Mouse (Mus musculus) intestine, embryonic 14.5 days (tissue): ENCODE results near the gene Neurl1a. TPM values are rescaled to one million over a fixed set of nuclear protein-coding genes. Genes with fewer than 3 reads are reported as not detected.

ENCODE experiments used
- ATAC-seq: fragments of 200-750 bp; cut with Nextera tagmentation; replicated peaks from 2 replicates; pipeline ENCODE4 v1.8.0; 2017; ENCODE audit warnings: low read depth, moderate number of reproducible peaks, moderate TSS enrichment, moderate library complexity; ENCODE audit not compliant: low FRiP score, low TSS enrichment
- DNase-seq: peaks from one replicate; pipeline ENCODE4 v3.0.0-alpha.2; 2018; ENCODE audit warnings: low spot score
- H3K27ac ChIP-seq: fragments of 300-500 bp; sonication (generic); 2 replicates; pipeline ENCODE4 v1.5.1; 2014; ENCODE audit warnings: low read depth, mild to moderate bottlenecking, control low read depth
- H3K27me3 ChIP-seq: fragments of 300-500 bp; sonication (generic); replicated peaks from 2 replicates; pipeline ENCODE4 v1.6.1; 2014; ENCODE audit warnings: low read length, control low read depth; ENCODE audit not compliant: control insufficient read depth, insufficient read depth
- H3K36me3 ChIP-seq: fragments of 300-500 bp; sonication (generic); 2 replicates; pipeline ENCODE4 v1.6.1; 2014; ENCODE audit warnings: low read length, control low read depth; ENCODE audit not compliant: control insufficient read depth, insufficient read depth
- H3K4me1 ChIP-seq: fragments of 300-500 bp; sonication (generic); replicated peaks from 2 replicates; pipeline ENCODE4 v1.6.1; 2014; ENCODE audit warnings: low read length, control low read depth, mixed read lengths; ENCODE audit not compliant: control insufficient read depth, insufficient read depth
- H3K4me2 ChIP-seq: fragments of 300-500 bp; sonication (generic); 2 replicates; pipeline ENCODE4 v1.6.1; 2014; ENCODE audit warnings: low read length
- H3K4me3 ChIP-seq: fragments of 300-500 bp; sonication (generic); 2 replicates; pipeline ENCODE4 v1.5.1; 2014; ENCODE audit warnings: low read depth, low read length, control low read depth, mixed read lengths
- H3K9ac ChIP-seq: fragments of 300-500 bp; sonication (generic); 2 replicates; pipeline ENCODE4 v1.6.1; 2014; ENCODE audit warnings: mild to moderate bottlenecking, low read length
- H3K9me3 ChIP-seq: fragments of 300-500 bp; sonication (generic); 2 replicates; pipeline ENCODE4 v1.6.1; 2016; ENCODE audit warnings: low read length, control low read depth; ENCODE audit not compliant: control insufficient read depth
- WGBS: fragments of 180-500 bp; shearing (Covaris S2); extraction: QIAGEN DNeasy Blood & Tissue Kit; methylation state at CpG from one replicate; pipeline ENCODE4 v1.1.7; 2014; 5-methylcytosine and 5-hydroxymethylcytosine counted together
- polyA plus RNA-seq: library from polyadenylated mRNA; unstranded; fragments of >200 nt; fragmentation: Nextera tagmentation; extraction: Ambion mirVana; gene quantifications from 2 replicates; pipeline ENCODE4 v1.2.1, GENCODE M21; 2014

Neurl1a gene
- polyA plus RNA-seq, 1 experiment from 2014 or later, result 9.1 TPM

- 88% methylated on average over 8 of the region's 8 CpGs for WGBS
- H3K27ac ChIP-seq, result no peak overlapping the region
- ATAC-seq (no peak), DNase-seq (no peak)
- H3K4me2 ChIP-seq, result no peak overlapping the region
- H3K9me3 ChIP-seq, result no peaks in the 10 kb centered on the region
- no peak overlapping the region for H3K9ac ChIP-seq
- peaks cover 5% of the 10 kb centered on the region; the same call in 1 of the 2 replicates for H3K4me1 ChIP-seq
- H3K27me3 ChIP-seq, result no peaks in the 10 kb centered on the region
- H3K36me3 ChIP-seq, result no peaks in the 10 kb centered on the region
- H3K4me3 ChIP-seq, result no peak overlapping the region
Measured at GRCm38 (mm10) chr19:47222154-47222840, 43.7 kb downstream of the Neurl1a start.

DNA sequence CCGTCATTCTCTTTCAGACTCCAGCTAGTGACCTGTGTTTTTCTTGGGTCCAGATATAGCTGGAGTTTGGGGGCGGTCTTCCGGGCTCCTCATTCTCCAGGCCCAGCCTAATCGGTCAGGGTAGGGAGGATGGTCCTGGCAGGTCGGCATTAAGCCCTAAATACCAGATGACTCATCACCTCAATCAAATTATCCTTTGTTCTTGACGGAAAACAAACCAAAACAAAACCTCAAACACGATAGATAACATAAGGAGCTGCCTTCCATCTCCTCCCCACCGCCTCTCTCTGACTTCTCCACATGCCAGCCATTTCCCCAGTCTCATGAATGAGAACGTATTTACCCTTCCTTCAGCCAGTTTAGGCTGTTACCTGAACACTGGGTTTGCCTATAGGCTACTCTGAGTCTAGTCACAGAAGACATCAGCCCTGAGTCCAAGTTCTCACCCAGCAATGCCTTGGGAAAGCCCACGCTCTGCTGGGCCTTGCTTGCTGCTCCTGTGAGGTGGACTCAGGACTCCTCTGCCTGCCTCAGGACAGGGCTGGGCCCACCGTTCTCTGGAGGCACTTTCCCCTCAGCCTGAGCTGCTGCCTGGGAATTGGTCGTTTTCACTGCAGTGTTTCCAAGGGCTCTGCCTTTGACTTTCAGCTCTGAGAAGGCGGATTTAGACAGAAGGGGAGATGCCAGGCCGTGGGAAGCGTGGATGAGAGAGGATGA, 44.4 kb downstream of the Neurl1a start:
- Histone ChIP-seq H3K9me3 (no peaks in the 10 kb centered on the region), H3K4me1 (0 out of 2 replicates have a peak, but pooled peaks cover 5% of the 10 kb centered on the region), H3K27ac (no peak overlapping the region), H3K27me3 (no peaks in the 10 kb centered on the region), H3K4me3 (no peak overlapping the region), H3K9ac (no peak overlapping the region), H3K4me2 (no peak overlapping the region), H3K36me3 (no peaks in the 10 kb centered on the region)
- DNase-seq (no peak), ATAC-seq (no peak)
- 48% methylated on average over 15 of the region's 15 CpGs for WGBS

- Histone ChIP-seq H3K27me3 (no peaks in the 10 kb centered on the region), H3K4me1 (peaks cover 16% of the 10 kb centered on the region), H3K9me3 (no peaks in the 10 kb centered on the region), H3K4me3 (no peak overlapping the region), H3K27ac (no peak overlapping the region), H3K9ac (no peak overlapping the region), H3K4me2 (no peak overlapping the region), H3K36me3 (no peaks in the 10 kb centered on the region)
- no peak for ATAC-seq
- DNase-seq, result no peak
- WGBS, result 80% methylated on average over 4 of the region's 4 CpGs
Measured at GRCm38 (mm10) chr19:47224743-47225142, 46.1 kb downstream of the Neurl1a start.

DNA sequence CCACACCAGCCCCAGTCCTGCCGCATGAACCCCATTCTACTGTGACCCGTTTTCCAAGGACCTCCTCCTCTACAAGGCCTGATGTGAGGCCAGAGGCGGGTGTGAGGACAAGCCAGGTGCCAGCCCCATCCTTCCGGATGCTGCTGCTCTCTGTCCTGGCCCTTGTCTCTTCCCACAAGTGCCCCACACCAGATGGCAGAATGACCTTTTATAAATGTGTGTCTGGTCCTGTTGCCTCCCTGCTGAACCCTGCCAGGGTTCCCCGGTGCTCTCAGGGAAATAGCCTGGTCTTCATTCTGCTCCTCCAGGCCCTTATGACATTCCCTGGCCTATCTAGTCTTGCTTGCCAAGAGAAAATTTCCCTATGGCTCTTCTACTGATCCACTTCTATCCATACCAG, 47.2 kb downstream of the Neurl1a start:
- Histone ChIP-seq H3K9me3 (no peaks in the 10 kb centered on the region), H3K4me1 (peaks cover 17% of the 10 kb centered on the region), H3K4me3 (no peak overlapping the region), H3K27me3 (no peaks in the 10 kb centered on the region), H3K4me2 (no peak overlapping the region), H3K36me3 (no peaks in the 10 kb centered on the region), H3K27ac (no peak overlapping the region), H3K9ac (no peak overlapping the region)
- ATAC-seq (no peak), DNase-seq (no peak)
- WGBS, result 85% methylated on average over 5 of the region's 5 CpGs

DNA sequence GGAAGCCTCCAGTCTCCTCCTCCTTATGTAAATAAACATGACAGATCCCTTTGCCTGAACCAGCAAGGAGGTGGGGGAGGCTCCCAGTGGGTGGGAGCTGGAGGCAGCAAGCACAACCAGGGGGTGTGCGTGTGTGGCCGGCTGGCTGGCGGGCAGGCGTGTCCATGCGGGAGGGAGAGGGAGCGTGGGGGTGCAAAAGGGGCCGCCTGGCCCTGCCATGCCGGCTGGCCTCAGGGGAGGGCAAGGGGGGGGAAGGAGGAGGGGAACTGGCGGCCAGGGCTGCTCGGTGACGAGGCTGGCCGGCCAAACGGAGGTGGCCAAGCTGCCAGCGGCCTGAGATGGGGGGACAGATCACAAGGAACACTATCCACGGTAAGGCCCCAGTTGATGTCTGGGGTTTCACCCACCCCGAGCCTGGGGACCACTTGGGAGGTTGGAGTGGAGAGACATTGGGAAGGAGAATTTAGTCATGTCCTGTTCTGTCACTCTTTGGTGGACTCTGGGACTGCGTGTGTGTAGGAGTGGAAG, 50.2 kb downstream of the Neurl1a start:
- H3K27me3 ChIP-seq, result no peaks in the 10 kb centered on the region
- H3K9ac ChIP-seq, result peak overlapping the region; percentile 21; the same call in 1 of the 2 replicates

GRCm38 (mm10) chr19:47229461-47229860, 50.8 kb downstream of the Neurl1a start:
- 66% methylated on average over 5 of the region's 5 CpGs for WGBS
- Histone ChIP-seq H3K4me3 (peak overlapping the region; percentile 23), H3K36me3 (no peaks in the 10 kb centered on the region), H3K9ac (peak overlapping the region; percentile 21; the same call in 1 of the 2 replicates), H3K27me3 (no peaks in the 10 kb centered on the region), H3K4me2 (peak overlapping the region; percentile 46), H3K4me1 (peaks cover 17% of the 10 kb centered on the region), H3K27ac (no peak overlapping the region), H3K9me3 (no peaks in the 10 kb centered on the region)
- DNase-seq (no peak), ATAC-seq (no peak)

More for the DNA sequence above, 50.2 kb downstream of the Neurl1a start:
- Histone ChIP-seq H3K4me1 (peaks cover 17% of the 10 kb centered on the region), H3K36me3 (no peaks in the 10 kb centered on the region), H3K4me3 (peak overlapping the region; percentile 23), H3K27ac (peak overlapping the region; percentile 24), H3K4me2 (peak overlapping the region; percentile 46), H3K9me3 (no peaks in the 10 kb centered on the region)
- DNase-seq (peak; percentile 65), ATAC-seq (peak; percentile 76)
- 3% methylated on average over 17 of the region's 17 CpGs for WGBS

DNA sequence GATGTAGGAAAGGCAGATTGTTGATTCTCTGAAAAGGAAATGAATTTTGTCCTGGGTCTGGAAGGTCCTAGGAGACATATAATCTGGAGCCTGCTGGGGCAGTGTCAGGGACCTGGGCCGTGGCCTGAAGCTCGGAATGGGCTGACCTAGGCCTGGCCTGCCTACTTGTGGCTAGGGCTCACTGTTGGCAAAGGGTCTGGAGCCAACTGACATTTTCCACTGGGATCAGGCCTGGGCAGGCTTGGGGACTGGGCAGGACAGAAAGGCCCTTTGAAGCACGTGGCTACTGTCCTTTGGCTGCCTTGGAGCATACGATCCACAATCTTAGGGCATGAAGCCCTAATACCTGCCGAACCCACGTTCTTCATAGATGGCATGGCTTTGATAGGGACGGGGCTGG, 51.5 kb downstream of the Neurl1a start:
- 83% methylated on average over 7 of the region's 7 CpGs for WGBS
- no peak for ATAC-seq
- Histone ChIP-seq H3K36me3 (no peaks in the 10 kb centered on the region), H3K4me3 (no peak overlapping the region), H3K4me2 (no peak overlapping the region), H3K27me3 (no peaks in the 10 kb centered on the region), H3K4me1 (peaks cover 17% of the 10 kb centered on the region), H3K27ac (no peak overlapping the region), H3K9me3 (no peaks in the 10 kb centered on the region), H3K9ac (no peak overlapping the region)
- DNase-seq, result no peak

- DNase-seq, result no peak
- Histone ChIP-seq H3K4me1 (peaks cover 17% of the 10 kb centered on the region), H3K4me3 (no peak overlapping the region), H3K27ac (no peak overlapping the region), H3K27me3 (no peaks in the 10 kb centered on the region), H3K36me3 (no peaks in the 10 kb centered on the region), H3K9ac (no peak overlapping the region), H3K4me2 (no peak overlapping the region), H3K9me3 (no peaks in the 10 kb centered on the region)
- no peak for ATAC-seq
- 87% methylated on average over 8 of the region's 8 CpGs for WGBS
Measured at GRCm38 (mm10) chr19:47230682-47231081, 52.1 kb downstream of the Neurl1a start.
